Mouse (Mus musculus): Measurements from ENCODE around the gene Kif26b. TPM values are rescaled to one million over a fixed set of nuclear protein-coding genes. Genes with fewer than 3 reads are reported as not detected.

Kif26b gene
- polyA plus RNA-seq, 1 experiment from 2014 or later: 11.1 TPM

GRCm38 (mm10) chr1:178910951-178911350 lies 382.0 kb downstream of the Kif26b start:
- no peaks in the 10 kb centered on the region for H3K27me3 ChIP-seq (replicated peaks)
- ATAC-seq (ENCODE audit: low FRiP score): peak; percentile 16; the same call in 1 of the 2 replicates
- H3K9ac ChIP-seq (replicated peaks): no peak overlapping the region
- peaks cover 6% of the 10 kb centered on the region for H3K36me3 ChIP-seq
- peaks cover 37% of the 10 kb centered on the region for H3K4me1 ChIP-seq
- 39% methylated on average over 14 of the region's 14 CpGs for WGBS
- no peak overlapping the region for H3K4me3 ChIP-seq (replicated peaks)
- no peak overlapping the region; the same call in 1 of the 2 replicates for H3K4me2 ChIP-seq
- no peaks in the 10 kb centered on the region for H3K9me3 ChIP-seq (replicated peaks)
- peak overlapping the region; percentile 52; the same call in 1 of the 2 replicates for H3K27ac ChIP-seq (replicated peaks)

GRCm38 (mm10) chr1:178912936-178913716 lies 384.2 kb downstream of the Kif26b start:
- Histone ChIP-seq H3K4me3 (replicated peaks) (no peak overlapping the region), H3K4me2 (no peak overlapping the region), H3K27ac (replicated peaks) (peak overlapping the region; percentile 54; the same call in 1 of the 2 replicates), H3K36me3 (peaks cover 24% of the 10 kb centered on the region), H3K4me1 (peaks cover 44% of the 10 kb centered on the region), H3K9me3 (replicated peaks) (no peaks in the 10 kb centered on the region), H3K27me3 (replicated peaks) (no peaks in the 10 kb centered on the region), H3K9ac (replicated peaks) (no peak overlapping the region)
- 34% methylated on average over 6 of the region's 6 CpGs for WGBS
- 0 out of 2 replicates have a peak, but pooled peaks have one; percentile 21 for ATAC-seq (ENCODE audit: low FRiP score)

GRCm38 (mm10) chr1:178915056-178915455 lies 386.1 kb downstream of the Kif26b start:
- H3K4me3 ChIP-seq (replicated peaks): no peak overlapping the region
- no peak overlapping the region for H3K27ac ChIP-seq (replicated peaks)
- peaks cover 24% of the 10 kb centered on the region for H3K36me3 ChIP-seq
- H3K4me2 ChIP-seq: no peak overlapping the region
- H3K9me3 ChIP-seq (replicated peaks): no peaks in the 10 kb centered on the region
- no peak for ATAC-seq (ENCODE audit: low FRiP score)
- 52% methylated on average over 12 of the region's 12 CpGs for WGBS
- no peak overlapping the region for H3K9ac ChIP-seq (replicated peaks)
- H3K4me1 ChIP-seq: peaks cover 56% of the 10 kb centered on the region
- no peaks in the 10 kb centered on the region for H3K27me3 ChIP-seq (replicated peaks)

GRCm38 (mm10) chr1:178917194-178917902 lies 388.4 kb downstream of the Kif26b start:
- no peak overlapping the region for H3K4me2 ChIP-seq
- no peak overlapping the region for H3K9ac ChIP-seq (replicated peaks)
- WGBS: 70% methylated on average over 31 of the region's 31 CpGs
- no peak for ATAC-seq (ENCODE audit: low FRiP score)
- H3K27ac ChIP-seq (replicated peaks): no peak overlapping the region
- H3K4me3 ChIP-seq (replicated peaks): no peak overlapping the region
- H3K36me3 ChIP-seq: peaks cover 24% of the 10 kb centered on the region
- no peaks in the 10 kb centered on the region for H3K9me3 ChIP-seq (replicated peaks)
- no peaks in the 10 kb centered on the region for H3K27me3 ChIP-seq (replicated peaks)
- peaks cover 40% of the 10 kb centered on the region for H3K4me1 ChIP-seq

- Histone ChIP-seq H3K4me2 (no peak overlapping the region), H3K4me1 (0 out of 2 replicates have a peak, but pooled peaks cover 6% of the 10 kb centered on the region), H3K9me3 (replicated peaks) (no peaks in the 10 kb centered on the region), H3K9ac (replicated peaks) (no peak overlapping the region), H3K27ac (replicated peaks) (no peak overlapping the region), H3K4me3 (replicated peaks) (no peak overlapping the region), H3K36me3 (peaks cover 10% of the 10 kb centered on the region), H3K27me3 (replicated peaks) (no peaks in the 10 kb centered on the region)
- WGBS: 71% methylated on average over 8 of the region's 8 CpGs
- no peak for ATAC-seq (ENCODE audit: low FRiP score)
Observed at GRCm38 (mm10) chr1:178924492-178925183, 395.7 kb downstream of the Kif26b start.

GRCm38 (mm10) chr1:178929531-178929930 lies 400.6 kb downstream of the Kif26b start:
- WGBS: 74% methylated on average over 4 of the region's 4 CpGs
- H3K4me2 ChIP-seq: no peak overlapping the region
- no peak overlapping the region for H3K9ac ChIP-seq (replicated peaks)
- no peaks in the 10 kb centered on the region for H3K4me1 ChIP-seq
- no peak overlapping the region for H3K4me3 ChIP-seq (replicated peaks)
- H3K36me3 ChIP-seq: peaks cover 32% of the 10 kb centered on the region
- no peaks in the 10 kb centered on the region for H3K9me3 ChIP-seq (replicated peaks)
- H3K27ac ChIP-seq (replicated peaks): no peak overlapping the region
- ATAC-seq (ENCODE audit: low FRiP score): no peak
- no peaks in the 10 kb centered on the region for H3K27me3 ChIP-seq (replicated peaks)

- Histone ChIP-seq H3K9me3 (replicated peaks) (no peaks in the 10 kb centered on the region), H3K27ac (replicated peaks) (no peak overlapping the region), H3K9ac (replicated peaks) (no peak overlapping the region), H3K4me3 (replicated peaks) (no peak overlapping the region), H3K4me1 (no peaks in the 10 kb centered on the region), H3K36me3 (peaks cover 26% of the 10 kb centered on the region), H3K27me3 (replicated peaks) (no peaks in the 10 kb centered on the region), H3K4me2 (no peak overlapping the region)
- WGBS: 90% methylated on average over 6 of the region's 6 CpGs
- ATAC-seq (ENCODE audit: low FRiP score): no peak
Observed at GRCm38 (mm10) chr1:178933953-178934637, 405.2 kb downstream of the Kif26b start.

- Histone ChIP-seq H3K36me3 (peaks cover 18% of the 10 kb centered on the region), H3K27me3 (replicated peaks) (no peaks in the 10 kb centered on the region), H3K27ac (replicated peaks) (no peak overlapping the region), H3K9me3 (replicated peaks) (no peaks in the 10 kb centered on the region), H3K4me3 (replicated peaks) (no peak overlapping the region), H3K4me1 (no peaks in the 10 kb centered on the region), H3K4me2 (no peak overlapping the region), H3K9ac (replicated peaks) (no peak overlapping the region)
- no peak for ATAC-seq (ENCODE audit: low FRiP score)
- 71% methylated on average over 4 of the region's 4 CpGs for WGBS
Observed at GRCm38 (mm10) chr1:178936457-178936856, 407.5 kb downstream of the Kif26b start.

- WGBS: 94% methylated on average over 2 of the region's 2 CpGs
- H3K27ac ChIP-seq (replicated peaks): no peak overlapping the region
- no peak overlapping the region for H3K9ac ChIP-seq (replicated peaks)
- H3K27me3 ChIP-seq (replicated peaks): no peaks in the 10 kb centered on the region
- peaks cover 15% of the 10 kb centered on the region for H3K36me3 ChIP-seq
- no peaks in the 10 kb centered on the region for H3K9me3 ChIP-seq (replicated peaks)
- H3K4me3 ChIP-seq (replicated peaks): no peak overlapping the region
- peaks cover 2% of the 10 kb centered on the region for H3K4me1 ChIP-seq
- H3K4me2 ChIP-seq: no peak overlapping the region
- ATAC-seq (ENCODE audit: low FRiP score): no peak
Observed at GRCm38 (mm10) chr1:178936976-178937375, 408.1 kb downstream of the Kif26b start.

- ATAC-seq (ENCODE audit: low FRiP score): no peak
- H3K27me3 ChIP-seq (replicated peaks): no peaks in the 10 kb centered on the region
- no peak overlapping the region for H3K9ac ChIP-seq (replicated peaks)
- H3K36me3 ChIP-seq: no peaks in the 10 kb centered on the region
- no peaks in the 10 kb centered on the region for H3K9me3 ChIP-seq (replicated peaks)
- no peak overlapping the region for H3K27ac ChIP-seq (replicated peaks)
- no peak overlapping the region for H3K4me3 ChIP-seq (replicated peaks)
- 91% methylated on average over 4 of the region's 4 CpGs for WGBS
- peaks cover 9% of the 10 kb centered on the region for H3K4me1 ChIP-seq
- no peak overlapping the region for H3K4me2 ChIP-seq
Observed at GRCm38 (mm10) chr1:178940353-178940752, 411.4 kb downstream of the Kif26b start.

- H3K27ac ChIP-seq (replicated peaks): no peak overlapping the region
- H3K9me3 ChIP-seq (replicated peaks): no peaks in the 10 kb centered on the region
- H3K36me3 ChIP-seq: no peaks in the 10 kb centered on the region
- H3K4me3 ChIP-seq (replicated peaks): no peak overlapping the region
- no peak overlapping the region for H3K9ac ChIP-seq (replicated peaks)
- no peak overlapping the region for H3K4me2 ChIP-seq
- H3K27me3 ChIP-seq (replicated peaks): no peaks in the 10 kb centered on the region
- whole genome bisulfite sequencing: 36% methylated on average over 7 of the region's 7 CpGs
- H3K4me1 ChIP-seq: peaks cover 13% of the 10 kb centered on the region
- ATAC-seq (ENCODE audit: low FRiP score): no peak
Observed at GRCm38 (mm10) chr1:178942251-178942963, 413.5 kb downstream of the Kif26b start.

Measured in neural tube, embryonic 15.5 days (tissue).